Mouse (Mus musculus): ENCODE measurements at regions not wholly inside any gene's neighbourhood (a gene's known extent, or its start where the extent isn't known, plus 50 kb on each side); places are given as distances from the start of the nearest gene placed in this dataset.

- DNase-seq, result no peak
These were observed 134.9 kb downstream of the Gm4791 start for GRCm38 (mm10) chr9:47133454-47133853.

DNA sequence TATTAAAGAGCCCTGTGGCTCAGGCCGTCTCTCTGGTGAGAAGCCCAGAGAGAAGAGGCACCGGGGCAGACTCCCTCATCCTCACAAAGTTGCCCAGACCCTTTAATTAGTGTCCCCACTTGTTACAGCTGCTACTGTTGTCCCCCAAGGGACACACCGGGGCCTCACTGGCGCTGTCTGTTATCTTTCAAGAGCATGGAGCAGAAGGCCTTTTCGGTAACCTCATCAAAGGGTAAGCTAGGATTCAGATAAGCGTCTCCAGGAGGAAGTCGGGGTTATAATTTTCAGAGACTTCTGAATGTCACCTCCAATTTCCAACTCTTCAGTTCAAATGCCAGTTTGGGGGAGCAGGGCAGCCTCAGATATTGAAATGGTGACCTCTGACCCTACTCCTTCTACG is 135.3 kb downstream of the Gm4791 start:
- DNase-seq, result no peak

- no peak for DNase-seq
These were observed 135.9 kb downstream of the Gm4791 start for GRCm38 (mm10) chr9:47134479-47134878.

DNA sequence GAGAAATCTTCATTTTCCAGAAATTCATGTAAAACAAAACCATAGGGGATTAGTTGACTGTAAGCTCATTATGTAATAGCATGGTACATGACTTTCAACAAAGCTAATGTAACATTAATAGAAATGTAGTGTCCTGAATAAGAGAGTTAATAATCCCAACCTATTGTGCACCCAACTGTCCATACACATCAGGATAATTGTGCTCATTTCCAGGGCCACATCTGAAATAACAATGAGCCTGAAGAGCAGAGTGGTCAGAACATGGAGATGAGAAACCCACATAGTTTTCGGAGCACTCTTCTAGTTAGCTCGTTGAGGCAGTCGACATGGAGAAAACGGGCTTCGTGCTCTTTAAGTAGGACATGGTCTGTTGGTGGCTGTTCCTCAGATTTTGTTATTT is 138.1 kb downstream of the Gm4791 start:
- no peak for DNase-seq

DNA sequence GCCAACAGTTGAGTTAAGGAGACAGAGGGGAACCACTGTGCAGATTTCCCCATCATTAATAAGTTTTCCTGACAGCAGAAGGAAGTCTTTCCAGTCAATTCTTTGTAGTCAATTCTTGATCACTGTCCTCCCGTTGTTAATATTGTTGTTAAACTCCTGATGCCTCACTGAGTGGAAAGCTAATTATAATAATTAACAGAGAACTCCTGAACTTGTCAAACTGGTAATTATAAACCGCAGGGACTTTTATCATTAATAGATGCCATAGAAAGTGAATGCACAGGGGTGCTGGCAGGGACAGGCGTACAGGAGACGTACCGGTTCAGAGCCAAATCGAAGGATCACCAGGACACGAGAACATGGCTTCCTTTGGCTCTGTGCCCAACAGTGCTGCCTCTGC is 154.9 kb downstream of the Gm4791 start:
- DNase-seq, result no peak

DNA sequence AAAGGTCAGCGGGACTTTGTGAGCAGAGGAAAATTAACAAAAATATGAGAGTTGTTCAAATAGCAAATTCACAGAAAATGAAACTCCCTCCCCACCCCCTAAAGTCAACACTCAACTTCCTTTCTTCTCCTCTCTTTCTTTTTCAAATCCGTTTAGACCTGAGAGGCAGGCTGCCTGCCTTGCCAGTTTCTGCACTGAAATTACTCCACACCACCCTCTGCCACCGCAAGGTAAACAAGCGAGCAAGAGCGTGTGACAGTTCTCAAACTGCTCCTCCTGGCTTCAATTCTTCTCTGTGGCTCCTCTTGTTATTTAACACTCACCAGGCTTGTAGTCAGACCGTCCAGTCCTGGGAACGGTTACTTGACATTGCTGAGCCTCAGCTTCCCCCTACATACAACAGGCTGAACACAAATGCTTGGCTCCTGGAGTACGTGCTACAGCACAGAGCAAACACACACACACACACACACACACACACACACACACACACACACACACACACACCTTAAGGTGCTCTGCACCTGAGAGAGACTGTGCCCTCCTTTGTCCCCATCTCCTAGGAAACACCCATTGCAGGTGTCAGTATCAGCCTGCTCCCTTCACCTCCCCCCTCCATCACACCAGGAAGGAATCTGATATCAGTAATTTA is 167.1 kb downstream of the Gm4791 start:
- no peak for DNase-seq

GRCm38 (mm10) chr9:47167681-47168240 is 169.2 kb downstream of the Gm4791 start:
- no peak for DNase-seq

- no peak for DNase-seq
These were observed 177.5 kb downstream of the Gm4791 start for GRCm38 (mm10) chr9:47176044-47176443.

- DNase-seq, result peak; percentile 11
These were observed 219.6 kb downstream of the Gm4791 start for GRCm38 (mm10) chr9:47218101-47218500.

GRCm38 (mm10) chr9:47223536-47223935 is 225.0 kb downstream of the Gm4791 start:
- no peak for DNase-seq

DNA sequence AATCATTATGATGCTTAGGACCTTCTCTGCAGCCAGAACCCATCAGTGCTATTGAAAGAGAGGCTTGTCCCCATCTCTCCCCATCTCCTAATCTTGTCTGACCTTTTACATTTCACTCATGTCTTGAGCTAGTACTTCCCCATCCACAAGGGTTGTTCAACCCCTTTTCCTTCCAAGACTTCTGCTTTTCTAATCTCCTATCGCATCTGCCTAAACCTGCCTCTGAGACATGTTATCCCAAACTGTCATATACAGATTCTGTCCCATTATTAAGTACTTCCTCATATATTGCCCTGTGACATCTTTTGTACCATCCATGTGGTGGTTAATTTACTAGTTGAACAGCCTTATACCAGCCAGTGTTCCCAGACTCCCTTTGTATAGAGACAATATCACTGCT is 225.7 kb downstream of the Gm4791 start:
- DNase-seq, result no peak

GRCm38 (mm10) chr9:47226476-47227271 is 228.1 kb downstream of the Gm4791 start:
- DNase-seq, result no peak

- no peak for DNase-seq
These were observed 228.8 kb downstream of the Gm4791 start for GRCm38 (mm10) chr9:47227298-47227697.

- DNase-seq, result no peak
These were observed 230.2 kb downstream of the Gm4791 start for GRCm38 (mm10) chr9:47228736-47229135.

DNA sequence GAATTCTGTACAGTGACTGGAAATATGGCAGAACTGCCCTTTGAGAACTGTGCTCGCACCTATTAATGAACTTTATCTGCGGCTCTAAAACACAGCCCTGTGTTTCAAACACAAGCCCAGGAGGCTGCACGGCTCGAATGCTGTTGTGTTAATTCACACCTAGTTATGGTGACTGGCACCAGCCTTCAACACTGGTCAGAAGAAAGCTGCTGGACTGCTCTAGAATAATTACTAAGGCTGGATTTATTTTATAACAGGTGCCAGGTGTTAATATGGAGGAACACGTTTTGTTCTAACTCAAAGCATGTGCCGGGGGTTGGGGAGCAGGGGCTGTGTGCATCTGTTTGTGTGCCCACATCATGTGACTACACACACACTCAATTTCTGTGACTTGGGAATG is 230.8 kb downstream of the Gm4791 start:
- DNase-seq, result no peak

DNA sequence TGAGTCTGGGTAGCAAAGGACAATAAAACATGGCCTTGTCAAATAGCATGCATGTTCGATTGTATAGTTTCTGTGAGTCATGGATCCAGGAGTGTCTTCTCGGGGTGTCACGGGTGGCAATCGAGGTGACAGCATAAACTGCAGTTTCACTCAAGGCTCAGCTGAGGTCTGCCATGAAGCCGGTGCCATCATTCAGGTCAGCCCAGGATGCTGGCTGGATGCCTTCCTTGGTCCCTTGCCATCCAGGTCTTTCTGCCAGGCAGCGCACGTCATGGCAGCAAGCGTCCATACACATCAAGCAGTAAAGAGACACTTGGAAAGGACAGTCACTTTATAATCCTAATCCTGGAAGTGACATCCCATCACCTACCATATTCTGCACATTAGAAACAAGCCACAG is 242.4 kb downstream of the Gm4791 start:
- DNase-seq, result no peak

DNA sequence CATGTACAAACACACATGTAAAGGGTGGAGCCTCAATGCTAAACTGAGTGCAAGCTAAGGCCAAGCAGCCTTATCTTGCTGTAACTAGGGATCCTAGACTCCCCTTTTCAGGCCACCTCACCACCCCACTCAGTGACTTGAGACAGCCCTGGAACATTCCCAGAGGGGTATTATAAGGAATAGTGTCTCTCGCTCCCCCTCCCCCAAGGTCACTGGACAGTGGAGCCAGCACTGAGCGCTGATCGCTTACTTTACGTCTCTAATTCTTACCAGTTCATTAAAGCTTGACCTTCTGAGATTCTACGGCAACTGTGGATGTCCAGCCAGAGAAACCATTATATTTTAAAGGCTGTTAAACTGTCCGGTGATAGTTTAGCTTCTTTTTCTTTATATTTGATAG is 243.5 kb downstream of the Gm4791 start:
- no peak for DNase-seq

- DNase-seq, result no peak
These were observed 244.0 kb downstream of the Gm4791 start for GRCm38 (mm10) chr9:47242526-47242925.

DNA sequence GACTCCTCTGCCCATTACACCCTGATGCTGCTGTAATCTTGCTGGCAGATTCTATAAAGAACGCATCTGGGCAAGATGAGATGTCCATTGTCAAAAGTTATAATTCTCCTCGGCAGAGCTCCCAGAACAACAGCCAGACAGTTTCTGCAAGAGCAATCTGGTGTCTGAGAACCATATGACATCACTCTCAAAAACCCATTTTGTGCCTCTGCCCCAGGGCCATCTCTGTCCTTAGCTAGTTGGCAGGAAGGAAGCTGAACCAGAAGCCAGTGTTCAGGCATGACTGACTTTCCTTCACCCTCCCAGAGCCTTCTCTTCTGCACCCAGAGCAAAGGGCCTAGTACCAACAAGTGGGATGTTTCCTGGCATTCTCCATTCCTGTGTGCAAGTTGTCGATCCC is 250.5 kb downstream of the Gm4791 start:
- DNase-seq, result peak; percentile 31

GRCm38 (mm10) chr9:47251160-47251559 is 252.6 kb downstream of the Gm4791 start:
- no peak for DNase-seq

- no peak for DNase-seq
These were observed 255.5 kb downstream of the Gm4791 start for GRCm38 (mm10) chr9:47253836-47254657.

- peak; percentile 87 for DNase-seq
These were observed 264.0 kb upstream of the Cadm1 start for GRCm38 (mm10) chr9:47265946-47266490.

Data from adrenal gland, postnatal 14 days (tissue).